Mouse (Mus musculus) G1E (cell line): Measurements from ENCODE around the gene Mark2.

ENCODE experiments used
- CTCF ChIP-seq: IDR thresholded peaks from 2 replicates; pipeline ENCODE4 v1.5.1; 2012; ENCODE audit warnings: low read depth, low read length, inconsistent platforms, mixed read lengths
- GATA1 ChIP-seq: IDR thresholded peaks from 2 replicates; pipeline ENCODE4 v1.6.1; 2012; ENCODE audit warnings: borderline replicate concordance, low read length, inconsistent platforms, mixed read lengths

DNA sequence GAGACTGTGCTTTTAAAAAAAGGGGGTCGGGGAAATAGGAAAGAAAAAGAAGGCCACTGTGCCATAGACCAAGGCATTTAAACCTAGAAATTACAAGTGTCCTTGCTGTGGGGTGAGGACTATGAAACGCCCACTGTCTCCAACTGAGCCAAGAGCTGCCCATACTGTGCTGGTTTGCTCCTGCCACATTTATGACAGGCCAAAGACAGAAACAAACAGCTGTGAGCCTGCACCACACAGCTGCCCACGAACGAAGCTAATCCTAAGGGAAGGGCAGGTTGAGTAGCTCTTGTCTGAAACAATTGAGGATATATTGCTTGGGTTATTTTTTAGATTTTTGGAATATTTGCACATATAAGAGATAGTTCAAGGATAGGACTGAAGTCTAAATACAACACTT, 24.8 kb downstream of the Mark2 start:
- TF ChIP-seq CTCF (no peak), GATA1 (no peak)
